Mouse (Mus musculus): Measurements from ENCODE around the gene 0610010K14Rik. TPM values are rescaled to one million over a fixed set of nuclear protein-coding genes. Genes with fewer than 3 reads are reported as not detected.

0610010K14Rik gene
- polyA plus RNA-seq, 1 experiment from 2014 or later = 180 TPM

DNA sequence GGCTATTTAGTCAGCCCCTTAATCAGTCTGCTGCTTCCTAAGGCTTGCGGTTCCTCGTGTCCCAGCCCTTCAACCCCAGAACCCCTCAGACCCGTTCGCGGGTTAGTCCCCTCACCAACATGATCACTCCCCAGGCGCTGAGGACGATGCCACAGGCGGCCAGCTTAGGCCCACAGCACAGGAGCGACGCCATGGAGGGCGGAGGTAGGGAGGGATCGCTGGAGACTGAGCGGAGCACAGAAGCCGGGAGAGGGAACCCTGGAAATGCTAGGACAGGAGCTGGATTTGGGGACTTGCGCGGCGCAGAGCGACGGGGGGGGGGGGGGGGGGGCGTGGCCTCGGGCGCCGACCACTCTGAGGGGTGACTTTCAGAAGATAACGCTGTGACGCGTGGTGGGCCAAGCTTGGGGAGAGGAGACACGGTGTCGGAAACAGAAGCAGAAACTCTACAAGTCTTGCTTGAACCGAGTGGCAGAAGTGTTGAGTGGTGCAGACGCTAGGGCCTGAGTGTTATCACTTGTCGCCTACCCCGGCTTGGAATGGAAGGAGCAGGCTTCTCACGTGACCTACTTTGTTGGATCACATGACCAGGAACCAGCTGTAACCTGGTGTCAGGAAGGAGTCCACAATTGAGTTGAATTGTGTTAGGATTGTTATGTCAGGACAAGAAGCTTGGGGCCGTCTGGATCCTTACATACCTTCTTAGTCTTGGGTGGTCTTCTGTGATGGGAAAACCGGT lies 2.0 kb upstream of the 0610010K14Rik start, which contains the start of the genes Gm21988 and Rnasek:
TSS of gene Gm21988 (minus strand) at position 290 of the 739 bp plus-strand sequence.
TSS of gene Rnasek (minus strand) at position 302 of the 739 bp plus-strand sequence.
- Histone ChIP-seq H3K27me3 (ENCODE audit: control insufficient read depth, insufficient read depth, low read length) (no peaks in the 10 kb centered on the region), H3K36me3 (ENCODE audit: control insufficient read depth, insufficient read depth, low read length) (peaks cover 13% of the 10 kb centered on the region), H3K4me1 (ENCODE audit: control insufficient read depth, insufficient read depth, low read length) (peaks cover 23% of the 10 kb centered on the region), H3K4me3 (ENCODE audit: low read length) (peak within 1 kb of the TSS; percentile 96), H3K9me3 (ENCODE audit: control insufficient read depth, low read length) (no peaks in the 10 kb centered on the region), H3K4me2 (replicated peaks; ENCODE audit: low read depth, low read length) (peak within 1 kb of the TSS; percentile 96), H3K27ac (ENCODE audit: low read depth, low read length) (peak within 1 kb of the TSS; percentile 85), H3K9ac (ENCODE audit: low read depth, low read length) (peak within 1 kb of the TSS; percentile 89)
- ATAC-seq (ENCODE audit: low FRiP score, low TSS enrichment) = peak; percentile 53
- 1% methylated on average over 32 of the region's 35 CpGs for WGBS

DNA sequence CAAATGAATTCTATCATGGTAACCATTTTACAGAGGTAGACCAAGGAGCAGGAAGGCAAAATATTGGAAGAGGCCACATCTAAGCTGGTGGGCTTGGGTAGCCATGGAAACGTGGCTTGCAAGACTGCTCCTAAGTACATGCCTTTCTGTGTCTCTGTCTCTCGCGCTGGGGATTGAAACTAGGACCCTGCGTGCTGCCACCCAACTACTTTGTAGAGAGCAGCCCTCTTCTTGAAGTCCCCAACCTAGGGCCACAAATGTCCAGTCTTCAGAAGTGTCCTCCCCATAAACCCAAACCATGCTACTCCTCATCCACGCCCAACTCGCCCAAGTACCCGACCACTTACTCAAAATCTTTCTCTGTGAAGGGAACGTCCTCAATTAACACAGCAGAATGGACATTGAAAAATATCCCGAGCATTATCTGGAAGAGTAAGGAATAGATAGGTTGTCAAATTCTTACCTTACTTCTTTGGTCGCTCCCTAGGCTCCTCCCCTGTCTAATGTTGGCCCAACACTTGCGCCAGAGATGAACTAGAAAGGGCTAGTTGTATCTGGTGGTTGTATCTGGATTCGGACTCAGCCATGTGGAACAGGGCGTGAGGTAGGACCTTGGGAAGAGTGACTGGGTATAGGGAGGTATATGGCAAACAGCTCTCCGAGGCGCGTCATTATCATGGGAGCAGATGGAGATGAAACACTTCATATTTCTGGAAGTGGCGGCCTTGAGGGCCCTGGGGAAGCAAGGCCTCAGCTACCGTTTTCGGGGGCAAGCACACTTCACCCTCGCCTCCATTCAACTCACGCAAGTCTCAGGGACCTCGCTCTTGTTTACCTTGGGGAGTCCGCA lies 1.1 kb upstream of the 0610010K14Rik start:
- Histone ChIP-seq H3K27ac (ENCODE audit: low read depth, low read length) (peak overlapping the region; percentile 85), H3K27me3 (ENCODE audit: control insufficient read depth, insufficient read depth, low read length) (no peaks in the 10 kb centered on the region), H3K9me3 (ENCODE audit: control insufficient read depth, low read length) (no peaks in the 10 kb centered on the region), H3K4me3 (ENCODE audit: low read length) (peak overlapping the region; percentile 96), H3K36me3 (ENCODE audit: control insufficient read depth, insufficient read depth, low read length) (peaks cover 17% of the 10 kb centered on the region), H3K9ac (ENCODE audit: low read depth, low read length) (peak overlapping the region; percentile 89), H3K4me1 (ENCODE audit: control insufficient read depth, insufficient read depth, low read length) (peaks cover 23% of the 10 kb centered on the region), H3K4me2 (replicated peaks; ENCODE audit: low read depth, low read length) (peak overlapping the region; percentile 96)
- 12% methylated on average over 23 of the region's 23 CpGs for WGBS
- no peak for ATAC-seq (ENCODE audit: low FRiP score, low TSS enrichment)

DNA sequence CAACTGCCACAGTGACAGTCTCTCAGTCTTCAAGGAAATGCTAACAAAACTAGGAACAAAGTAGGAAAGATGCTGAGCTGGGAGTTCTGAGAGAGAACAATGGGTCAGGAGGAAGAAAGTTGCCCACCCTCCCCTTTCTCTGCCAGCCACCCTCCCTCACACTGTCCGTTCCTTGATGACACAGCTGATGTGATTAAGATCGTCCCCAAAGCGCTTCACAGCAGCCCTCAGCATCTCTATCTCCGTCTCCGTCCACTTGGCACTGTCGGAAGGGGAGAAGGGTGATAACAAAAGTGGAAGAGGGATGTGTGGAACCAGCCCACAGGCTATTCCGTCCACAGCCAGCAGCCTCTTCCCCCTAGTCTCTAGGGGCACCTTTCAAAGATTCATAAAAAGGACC lies 997 bp downstream of the 0610010K14Rik start:
- Histone ChIP-seq H3K27ac (ENCODE audit: low read depth, low read length) (peak overlapping the region; percentile 85; the same call in 1 of the 2 replicates), H3K36me3 (ENCODE audit: control insufficient read depth, insufficient read depth, low read length) (peaks cover 17% of the 10 kb centered on the region), H3K4me1 (ENCODE audit: control insufficient read depth, insufficient read depth, low read length) (peaks cover 23% of the 10 kb centered on the region), H3K9me3 (ENCODE audit: control insufficient read depth, low read length) (no peaks in the 10 kb centered on the region), H3K4me2 (replicated peaks; ENCODE audit: low read depth, low read length) (peak overlapping the region; percentile 82), H3K9ac (ENCODE audit: low read depth, low read length) (peak overlapping the region; percentile 89; the same call in 1 of the 2 replicates), H3K27me3 (ENCODE audit: control insufficient read depth, insufficient read depth, low read length) (no peaks in the 10 kb centered on the region), H3K4me3 (ENCODE audit: low read length) (peak overlapping the region; percentile 96)
- 46% methylated on average over 7 of the region's 7 CpGs for WGBS
- no peak for ATAC-seq (ENCODE audit: low FRiP score, low TSS enrichment)

DNA sequence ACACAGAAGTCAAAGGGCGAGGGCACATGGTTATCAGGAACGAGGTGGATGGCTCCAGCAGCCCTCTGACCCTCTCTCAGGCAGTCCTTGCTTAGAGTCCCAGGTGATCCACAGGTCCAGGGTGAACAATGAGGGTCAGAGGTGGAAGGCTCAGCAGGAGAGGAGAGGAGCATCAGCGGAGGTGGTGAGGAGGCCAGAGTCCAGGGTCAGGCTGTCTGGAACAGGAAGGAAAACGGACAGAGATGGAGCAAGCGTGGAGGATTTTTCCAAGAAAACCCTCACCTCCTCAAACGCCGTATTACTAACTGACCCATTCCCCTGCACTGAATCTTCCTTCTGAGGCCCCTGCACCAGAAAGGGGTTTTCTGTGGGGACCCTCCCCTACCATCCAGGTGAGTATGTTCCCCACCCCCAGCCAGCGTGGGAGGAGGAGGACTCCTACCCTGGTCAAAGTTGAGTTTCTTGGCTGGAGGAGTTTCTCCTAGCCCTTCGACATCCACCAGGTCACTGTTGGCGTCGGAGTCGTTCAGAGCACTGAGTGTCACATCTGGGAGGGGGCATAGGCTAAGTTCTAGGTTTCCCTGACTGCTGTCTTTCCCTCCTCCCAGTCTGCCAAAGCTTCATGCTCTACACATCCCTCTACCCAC lies 2.3 kb downstream of the 0610010K14Rik start:
- Histone ChIP-seq H3K9ac (ENCODE audit: low read depth, low read length) (no peak overlapping the region), H3K9me3 (ENCODE audit: control insufficient read depth, low read length) (no peaks in the 10 kb centered on the region), H3K27ac (ENCODE audit: low read depth, low read length) (no peak overlapping the region), H3K27me3 (ENCODE audit: control insufficient read depth, insufficient read depth, low read length) (no peaks in the 10 kb centered on the region), H3K4me3 (ENCODE audit: low read length) (no peak overlapping the region), H3K4me1 (ENCODE audit: control insufficient read depth, insufficient read depth, low read length) (peaks cover 20% of the 10 kb centered on the region), H3K36me3 (ENCODE audit: control insufficient read depth, insufficient read depth, low read length) (peaks cover 17% of the 10 kb centered on the region), H3K4me2 (replicated peaks; ENCODE audit: low read depth, low read length) (no peak overlapping the region)
- WGBS = 88% methylated on average over 12 of the region's 12 CpGs
- no peak for ATAC-seq (ENCODE audit: low FRiP score, low TSS enrichment)

DNA sequence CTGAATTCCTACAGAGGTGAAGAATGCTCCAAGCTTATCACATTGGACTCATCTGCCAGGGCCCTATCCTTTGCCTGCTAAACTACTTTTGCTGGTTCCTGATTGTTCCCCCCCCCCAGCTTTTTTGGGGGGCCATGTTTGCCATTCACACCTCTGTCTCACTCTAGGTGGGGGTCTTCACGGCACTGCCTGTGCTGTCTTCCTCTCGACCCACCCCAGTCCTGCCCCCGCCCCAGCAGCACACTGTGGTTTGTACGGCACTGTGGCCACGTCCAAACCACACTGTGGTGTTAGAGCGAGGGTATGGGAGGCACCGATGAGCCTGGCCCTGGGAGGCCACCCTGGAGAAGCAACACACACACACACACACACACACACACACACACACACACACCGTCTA lies 3.2 kb downstream of the 0610010K14Rik start:
- H3K9ac ChIP-seq (ENCODE audit: low read depth, low read length) = no peak overlapping the region
- 88% methylated on average over 8 of the region's 8 CpGs for WGBS
- H3K4me2 ChIP-seq (replicated peaks; ENCODE audit: low read depth, low read length) = no peak overlapping the region
- peaks cover 18% of the 10 kb centered on the region for H3K4me1 ChIP-seq (ENCODE audit: control insufficient read depth, insufficient read depth, low read length)
- H3K27ac ChIP-seq (ENCODE audit: low read depth, low read length) = peak overlapping the region; percentile 24; the same call in 1 of the 2 replicates
- peaks cover 8% of the 10 kb centered on the region; the same call in 1 of the 2 replicates for H3K27me3 ChIP-seq (ENCODE audit: control insufficient read depth, insufficient read depth, low read length)
- H3K36me3 ChIP-seq (ENCODE audit: control insufficient read depth, insufficient read depth, low read length) = peaks cover 17% of the 10 kb centered on the region
- no peak overlapping the region for H3K4me3 ChIP-seq (ENCODE audit: low read length)
- no peak for ATAC-seq (ENCODE audit: low FRiP score, low TSS enrichment)
- H3K9me3 ChIP-seq (ENCODE audit: control insufficient read depth, low read length) = no peaks in the 10 kb centered on the region

DNA sequence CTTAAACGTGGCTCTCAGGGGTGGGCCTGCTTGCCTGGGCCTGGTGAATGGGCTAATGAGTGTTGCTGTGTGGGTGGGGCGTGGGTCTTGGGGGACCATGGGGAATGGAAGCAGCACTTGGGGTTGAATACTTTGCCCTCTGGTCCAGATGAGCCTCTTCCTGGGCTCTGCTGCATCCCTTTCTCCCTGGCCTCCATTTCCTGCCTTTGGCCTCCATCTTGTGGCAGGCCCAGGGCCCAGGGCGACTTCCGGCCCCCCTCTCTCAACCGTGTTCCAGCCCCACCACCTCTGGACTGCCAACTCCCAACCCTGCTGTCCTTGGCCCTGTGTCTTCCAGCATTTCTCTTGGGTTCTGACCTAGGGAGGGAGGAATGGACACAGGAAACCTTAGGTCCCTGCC lies 3.7 kb downstream of the 0610010K14Rik start:
- peak overlapping the region; percentile 24; the same call in 1 of the 2 replicates for H3K27ac ChIP-seq (ENCODE audit: low read depth, low read length)
- no peak overlapping the region for H3K9ac ChIP-seq (ENCODE audit: low read depth, low read length)
- no peak for ATAC-seq (ENCODE audit: low FRiP score, low TSS enrichment)
- 55% methylated on average over 5 of the region's 5 CpGs for WGBS
- peaks cover 18% of the 10 kb centered on the region for H3K4me1 ChIP-seq (ENCODE audit: control insufficient read depth, insufficient read depth, low read length)
- no peak overlapping the region for H3K4me2 ChIP-seq (replicated peaks; ENCODE audit: low read depth, low read length)
- H3K36me3 ChIP-seq (ENCODE audit: control insufficient read depth, insufficient read depth, low read length) = peaks cover 17% of the 10 kb centered on the region
- peaks cover 13% of the 10 kb centered on the region for H3K27me3 ChIP-seq (ENCODE audit: control insufficient read depth, insufficient read depth, low read length)
- H3K9me3 ChIP-seq (ENCODE audit: control insufficient read depth, low read length) = no peaks in the 10 kb centered on the region
- no peak overlapping the region for H3K4me3 ChIP-seq (ENCODE audit: low read length)

DNA sequence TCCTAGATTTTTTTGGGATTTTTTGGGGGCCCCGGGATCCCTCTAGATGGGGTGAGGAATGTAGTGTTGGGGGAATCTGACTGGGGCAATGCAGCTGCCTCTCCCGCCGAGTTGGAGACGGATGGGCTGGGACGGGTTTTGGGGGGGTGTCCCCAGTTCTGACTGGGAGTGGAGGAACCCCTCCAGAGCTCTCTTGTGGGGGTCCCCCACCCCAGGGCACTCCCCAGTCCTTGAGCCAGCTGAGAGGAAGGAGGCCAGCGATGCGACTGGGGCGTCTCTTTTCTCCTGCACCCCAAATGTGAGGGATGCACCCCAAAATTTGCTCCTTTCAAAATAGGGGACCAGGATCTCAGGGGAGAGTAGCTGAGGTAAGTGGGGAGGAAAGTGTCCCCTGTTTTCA lies 4.7 kb downstream of the 0610010K14Rik start:
- Histone ChIP-seq H3K27ac (ENCODE audit: low read depth, low read length) (no peak overlapping the region), H3K27me3 (ENCODE audit: control insufficient read depth, insufficient read depth, low read length) (peaks cover 23% of the 10 kb centered on the region), H3K4me2 (replicated peaks; ENCODE audit: low read depth, low read length) (peak overlapping the region; percentile 61), H3K9me3 (ENCODE audit: control insufficient read depth, low read length) (no peaks in the 10 kb centered on the region), H3K36me3 (ENCODE audit: control insufficient read depth, insufficient read depth, low read length) (peaks cover 17% of the 10 kb centered on the region), H3K4me3 (ENCODE audit: low read length) (peak overlapping the region; percentile 35), H3K4me1 (ENCODE audit: control insufficient read depth, insufficient read depth, low read length) (peaks cover 11% of the 10 kb centered on the region; the same call in 1 of the 2 replicates), H3K9ac (ENCODE audit: low read depth, low read length) (peak overlapping the region; percentile 60)
- ATAC-seq (ENCODE audit: low FRiP score, low TSS enrichment) = no peak
- 33% methylated on average over 8 of the region's 8 CpGs for whole genome bisulfite sequencing

DNA sequence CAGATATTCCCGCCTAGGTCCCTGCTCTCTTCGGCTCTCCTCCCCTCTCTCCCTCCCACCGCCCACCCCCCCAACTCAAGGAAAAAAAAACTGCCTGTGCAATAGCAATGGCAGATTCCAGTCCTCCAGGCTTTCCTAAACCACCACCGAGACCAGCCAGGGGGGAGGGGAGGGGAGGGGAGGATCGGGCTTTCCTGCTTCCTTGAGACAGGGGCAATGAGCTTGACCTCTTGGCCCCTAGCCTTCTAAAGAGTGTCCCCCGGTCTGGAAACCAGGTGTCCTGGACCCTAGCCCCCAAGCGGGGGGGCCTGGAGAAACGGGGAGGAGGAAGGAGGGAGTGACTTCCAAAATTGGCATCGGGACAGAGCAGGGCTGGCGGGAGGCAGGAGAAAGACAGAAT lies 5.2 kb downstream of the 0610010K14Rik start:
- H3K9me3 ChIP-seq (ENCODE audit: control insufficient read depth, low read length) = no peaks in the 10 kb centered on the region
- H3K27me3 ChIP-seq (ENCODE audit: control insufficient read depth, insufficient read depth, low read length) = peaks cover 28% of the 10 kb centered on the region
- 7% methylated on average over 10 of the region's 10 CpGs for WGBS
- peak overlapping the region; percentile 61 for H3K4me2 ChIP-seq (replicated peaks; ENCODE audit: low read depth, low read length)
- H3K9ac ChIP-seq (ENCODE audit: low read depth, low read length) = peak overlapping the region; percentile 60
- no peak overlapping the region for H3K27ac ChIP-seq (ENCODE audit: low read depth, low read length)
- no peak for ATAC-seq (ENCODE audit: low FRiP score, low TSS enrichment)
- peaks cover 17% of the 10 kb centered on the region for H3K36me3 ChIP-seq (ENCODE audit: control insufficient read depth, insufficient read depth, low read length)
- peaks cover 11% of the 10 kb centered on the region; the same call in 1 of the 2 replicates for H3K4me1 ChIP-seq (ENCODE audit: control insufficient read depth, insufficient read depth, low read length)
- peak overlapping the region; percentile 35 for H3K4me3 ChIP-seq (ENCODE audit: low read length)
